Mouse (Mus musculus): ENCODE measurements around the gene Mylk2. TPM values are rescaled to one million over a fixed set of nuclear protein-coding genes. Genes with fewer than 3 reads are reported as not detected.

The Mylk2 gene
- polyA plus RNA-seq (2017; shearing (Covaris generic)) = not detected

DNA sequence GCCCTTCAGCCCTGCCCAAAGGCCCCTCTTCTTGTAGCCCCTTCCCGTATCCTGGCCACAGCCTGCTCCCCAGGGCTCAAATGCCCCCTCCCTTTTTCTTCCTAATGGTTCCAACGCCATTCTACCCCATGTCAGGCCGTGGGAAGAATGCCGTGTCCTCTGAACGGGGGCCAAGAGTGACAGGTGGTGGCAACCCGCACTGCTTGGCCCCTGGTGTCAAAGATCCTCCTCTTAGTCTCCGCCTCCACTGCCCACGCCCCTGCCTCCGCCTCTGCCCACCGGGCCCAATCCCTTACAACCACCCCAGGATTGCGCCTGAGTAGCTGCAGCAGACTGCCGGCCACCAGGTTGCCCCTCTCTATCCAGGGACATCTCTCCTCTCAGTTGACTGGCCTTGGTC, at the start of gene Mylk2:
Gene Mylk2 (plus strand): TSS at position 322 of the 400 bp plus-strand sequence.

DNA sequence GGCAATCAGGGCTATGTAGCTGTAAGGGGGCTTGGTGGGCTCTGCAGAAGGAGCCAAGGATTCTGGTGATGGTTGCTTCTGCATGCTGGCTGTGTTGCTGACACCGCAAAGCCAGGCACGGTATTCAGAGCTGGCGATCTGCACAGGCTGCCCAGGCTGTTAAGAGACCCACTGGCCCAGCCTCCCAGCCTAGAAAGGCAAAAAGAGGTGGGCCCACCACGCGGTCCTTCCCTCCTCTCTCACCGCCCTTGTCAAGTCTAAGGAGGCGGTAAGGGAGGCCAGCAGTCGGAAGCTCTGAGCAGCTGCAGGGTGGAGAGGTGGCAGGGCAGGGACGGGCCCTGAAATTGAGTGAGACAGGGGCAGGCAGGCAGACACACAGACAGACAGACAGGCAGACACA, 21.9 kb downstream of the Mylk2 start, which contains the start of gene Foxs1:
Gene Foxs1 (minus strand): TSS at position 161 of the 400 bp plus-strand sequence.

DNA sequence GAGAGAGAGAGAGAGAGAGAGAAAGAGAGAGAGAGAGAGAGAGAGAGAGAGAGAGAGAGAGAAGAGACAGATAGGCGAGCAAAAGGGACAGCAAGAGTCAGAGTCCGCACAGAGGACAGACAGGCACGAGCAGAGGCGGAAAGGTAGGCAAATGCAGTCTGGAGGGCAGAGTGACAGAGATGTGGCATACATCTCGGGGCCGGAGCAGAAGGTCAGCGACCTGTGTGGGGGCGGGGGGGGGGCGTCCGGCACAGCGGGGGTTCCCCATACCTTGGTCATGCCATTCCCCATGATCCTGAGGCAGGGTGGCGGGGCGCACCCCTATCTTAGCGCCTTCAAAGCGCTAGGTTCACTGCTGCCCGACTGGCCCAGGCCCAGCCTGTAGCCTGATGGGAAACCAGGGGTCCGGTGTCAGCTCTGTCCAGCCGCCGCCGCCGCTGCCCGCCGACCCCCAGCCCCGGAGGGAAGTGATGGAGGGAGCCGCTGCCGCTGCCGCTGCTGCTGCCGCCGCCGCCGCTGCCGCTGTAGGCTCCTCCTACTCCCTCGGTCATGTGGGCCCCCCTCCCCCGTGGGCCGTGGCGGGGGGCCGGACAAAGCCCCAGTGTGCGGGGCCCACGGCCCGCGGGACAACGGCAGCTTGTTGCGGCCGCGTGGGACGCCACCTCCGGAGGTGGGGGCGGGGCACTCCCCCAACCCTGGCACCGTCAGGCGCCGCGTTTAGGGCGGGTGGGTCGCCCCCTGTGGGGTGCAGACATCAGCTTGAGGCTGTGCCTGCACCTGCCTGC, 40.1 kb downstream of the Mylk2 start, which contains the start of gene Dusp15:
Gene Dusp15 (minus strand): TSS at position 634 of the 785 bp plus-strand sequence.

DNA sequence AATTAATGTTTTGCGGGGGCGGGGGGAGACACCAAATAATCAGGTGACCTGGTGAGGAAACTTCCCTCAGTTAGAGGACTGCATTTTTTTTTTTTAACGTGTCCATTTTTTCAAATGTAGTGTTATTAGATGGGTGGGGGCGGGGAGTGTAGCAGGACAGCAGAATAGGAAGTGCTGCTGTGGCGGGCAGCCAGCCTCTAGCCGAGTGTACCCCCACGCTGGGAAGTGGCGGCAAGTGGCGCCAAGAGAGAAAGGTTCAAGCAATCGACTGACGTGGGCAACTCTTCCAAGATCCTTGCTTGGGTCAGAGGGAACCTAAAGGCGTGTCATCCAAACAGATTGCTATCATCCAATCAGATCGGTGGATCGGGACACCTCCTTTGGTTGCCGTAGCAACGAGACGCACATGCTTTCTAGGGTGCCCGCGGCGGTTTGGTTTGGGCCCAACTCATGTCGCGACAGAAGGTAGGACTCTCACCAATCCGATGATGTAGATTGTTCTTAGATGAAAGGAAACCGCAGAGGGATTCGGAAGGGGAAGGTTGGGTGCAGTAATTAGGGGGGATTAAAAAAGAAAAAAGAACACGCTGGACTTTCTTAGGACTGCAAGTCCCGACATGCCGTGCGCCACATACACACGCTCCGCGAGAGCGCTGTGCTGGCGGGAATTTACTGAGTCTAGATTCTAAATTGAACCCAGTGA, 51.1 kb downstream of the Mylk2 start, which contains the start of gene Ttll9:
Gene Ttll9 (plus strand): TSS at position 395 of the 703 bp plus-strand sequence.

Other genes starting within 250 kb of the Mylk2 start
- 58.9 TPM for gene H13, start 241.9 kb upstream of the Mylk2 start, polyA plus RNA-seq (2017; shearing (Covaris generic))
- 3.2 TPM for gene Mcts2, start 224.3 kb upstream of the Mylk2 start, polyA plus RNA-seq (2017; shearing (Covaris generic))
- 0.60 TPM for gene Id1, start 175.1 kb upstream of the Mylk2 start, polyA plus RNA-seq (2017; shearing (Covaris generic))
- gene Cox4i2, start 157.2 kb upstream of the Mylk2 start, polyA plus RNA-seq (2017; shearing (Covaris generic)) = not detected
- gene Bcl2l1, start 79.6 kb upstream of the Mylk2 start, polyA plus RNA-seq (2017; shearing (Covaris generic)) = 81.8 TPM
- gene Tpx2, start 63.4 kb upstream of the Mylk2 start, polyA plus RNA-seq (2017; shearing (Covaris generic)) = 7.6 TPM
- not detected for gene Foxs1, start 21.9 kb downstream of the Mylk2 start, polyA plus RNA-seq (2017; shearing (Covaris generic))
- not detected for gene Dusp15, start 40.3 kb downstream of the Mylk2 start, polyA plus RNA-seq (2017; shearing (Covaris generic))
- 0.88 TPM for gene Ttll9, start 51.1 kb downstream of the Mylk2 start, polyA plus RNA-seq (2017; shearing (Covaris generic))
- 207 TPM for gene Pdrg1, start 104.1 kb downstream of the Mylk2 start, polyA plus RNA-seq (2017; shearing (Covaris generic))
- gene Xkr7, start 120.5 kb downstream of the Mylk2 start, polyA plus RNA-seq (2017; shearing (Covaris generic)) = not detected
- not detected for gene Ccm2l, start 154.6 kb downstream of the Mylk2 start, polyA plus RNA-seq (2017; shearing (Covaris generic))
- 2.1 TPM for gene Hck, start 197.1 kb downstream of the Mylk2 start, polyA plus RNA-seq (2017; shearing (Covaris generic))
- gene Tm9sf4, start 250.0 kb downstream of the Mylk2 start, polyA plus RNA-seq (2017; shearing (Covaris generic)) = 64.6 TPM

All from activated CD4-positive, CD25-positive, alpha-beta regulatory T cell, adult 9 weeks (primary cell).